Mouse (Mus musculus) liver, embryonic 13.5 days (tissue): ENCODE measurements around the gene Tyw1. TPM values are rescaled to one million over a fixed set of nuclear protein-coding genes. Genes with fewer than 3 reads are reported as not detected.

Experiments used
- ATAC-seq: fragments of 200-750 bp; cut with Nextera tagmentation; 2 replicates; pipeline ENCODE4 v1.8.0; 2017; ENCODE audit warnings: low read depth, mild to moderate bottlenecking, moderate number of reproducible peaks, moderate library complexity
- DNase-seq: peaks from one replicate; pipeline ENCODE4 v3.0.0; 2022
- H3K27ac ChIP-seq: fragments of 300-500 bp; sonication (generic); 2 replicates; pipeline ENCODE4 v1.5.1; 2015; ENCODE audit warnings: moderate library complexity, mild to moderate bottlenecking, inconsistent platforms
- H3K27me3 ChIP-seq: fragments of 300-500 bp; sonication (generic); 2 replicates; pipeline ENCODE4 v1.6.1; 2015; ENCODE audit warnings: mild to moderate bottlenecking, inconsistent platforms
- H3K36me3 ChIP-seq: fragments of 300-500 bp; sonication (generic); 2 replicates; pipeline ENCODE4 v1.6.1; 2015; ENCODE audit warnings: mild to moderate bottlenecking, inconsistent platforms
- H3K4me1 ChIP-seq: fragments of 300-500 bp; sonication (generic); replicated peaks from 2 replicates; pipeline ENCODE4 v1.6.1; 2015; ENCODE audit warnings: inconsistent platforms
- H3K4me2 ChIP-seq: fragments of 300-500 bp; sonication (generic); 2 replicates; pipeline ENCODE4 v1.6.1; 2015; ENCODE audit warnings: inconsistent platforms, mild to moderate bottlenecking, moderate library complexity
- H3K4me3 ChIP-seq: fragments of 300-500 bp; sonication (generic); replicated peaks from 2 replicates; pipeline ENCODE4 v1.5.1; 2015; ENCODE audit warnings: mild to moderate bottlenecking, inconsistent platforms
- H3K9ac ChIP-seq: fragments of 300-500 bp; sonication (generic); 2 replicates; pipeline ENCODE4 v1.6.1; 2015; ENCODE audit warnings: mild to moderate bottlenecking, inconsistent platforms
- H3K9me3 ChIP-seq: fragments of 300-500 bp; sonication (generic); replicated peaks from 2 replicates; pipeline ENCODE4 v1.6.1; 2016; ENCODE audit warnings: inconsistent platforms
- WGBS: fragments of 180-500 bp; shearing (Covaris S2); methylation state at CpG from one replicate; pipeline ENCODE4 v1.1.7; 2015; ENCODE audit not compliant: insufficient replicate concordance; 5-methylcytosine and 5-hydroxymethylcytosine counted together
- polyA plus RNA-seq: library from polyadenylated mRNA; unstranded; fragments of >200 nt; fragmentation: Nextera tagmentation; extraction: Ambion mirVana; gene quantifications from 2 replicates; pipeline ENCODE4 v1.2.1, GENCODE M21; 2015

Tyw1 gene
- polyA plus RNA-seq = 16.0 and 18.0 TPM in 2 replicates

DNA sequence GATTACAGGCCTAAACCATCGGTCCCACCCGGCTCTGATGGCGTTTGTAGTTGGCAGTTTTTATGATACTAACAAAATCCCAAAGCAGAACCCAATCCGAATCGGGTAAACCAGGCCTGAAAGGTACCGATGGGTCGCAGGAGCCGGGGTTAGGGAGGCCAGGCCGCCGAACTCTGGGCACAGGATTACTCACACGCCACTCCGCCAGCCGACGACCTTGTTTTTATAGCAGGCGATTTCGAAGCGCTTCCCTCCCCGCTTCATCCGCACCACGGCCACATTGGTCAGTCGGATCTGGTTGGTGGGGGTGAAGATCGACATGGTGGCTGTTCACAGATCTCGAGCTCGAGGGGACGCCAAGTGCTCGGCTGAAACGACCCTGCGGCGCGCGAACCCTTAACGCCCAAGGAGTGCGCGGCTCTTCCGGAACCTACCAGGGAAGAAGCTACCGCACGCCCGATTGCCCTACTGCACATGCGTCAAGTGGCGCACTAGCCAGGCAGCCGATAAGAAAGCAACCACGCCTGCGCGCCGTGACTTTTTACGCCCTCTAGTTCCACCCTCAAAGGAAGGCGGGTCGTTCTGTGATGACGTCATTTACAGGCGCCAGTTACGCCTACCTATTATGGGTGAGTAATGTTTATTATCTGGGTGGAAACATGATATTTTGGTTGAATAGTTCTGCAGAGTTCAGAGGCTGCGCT lies at the start of gene Tyw1, which contains the start of gene Sbds:
TSS of gene Tyw1 (plus strand) at position 603 of the 704 bp plus-strand sequence.
TSS of gene Sbds (minus strand) at position 514 of the 704 bp plus-strand sequence.
- WGBS = under 1% methylated on average over 52 of the region's 52 CpGs

DNA sequence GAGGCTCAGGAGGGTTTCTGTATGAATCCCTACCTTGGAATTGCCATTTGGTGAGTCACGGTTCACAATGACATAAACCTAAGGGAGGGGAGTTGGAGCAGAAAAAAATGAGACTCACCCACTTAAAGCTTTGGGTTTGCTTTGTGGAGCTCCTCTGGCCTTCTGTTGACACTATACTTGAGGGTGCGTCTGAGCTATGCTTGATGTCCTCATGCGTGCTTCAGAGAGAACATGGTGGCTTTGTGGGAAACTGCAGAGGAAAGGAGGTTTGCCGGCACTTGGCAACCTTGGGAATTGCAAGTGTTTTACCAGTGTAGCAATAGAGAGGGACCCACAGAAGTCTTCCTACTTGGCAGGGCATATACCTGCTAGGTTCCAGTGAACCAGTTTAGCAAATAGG lies 48.1 kb upstream of the Tyw1 start:
- ATAC-seq (no peak), DNase-seq (no peak)
- Histone ChIP-seq H3K4me2 (no peak overlapping the region), H3K36me3 (peaks cover 90% of the 10 kb centered on the region), H3K27ac (no peak overlapping the region), H3K9me3 (no peaks in the 10 kb centered on the region), H3K4me1 (peaks cover 10% of the 10 kb centered on the region), H3K4me3 (no peak overlapping the region), H3K27me3 (no peaks in the 10 kb centered on the region), H3K9ac (no peak overlapping the region)
- 89% methylated on average over 4 of the region's 4 CpGs for WGBS

More for the DNA sequence above, at the start of gene Tyw1, which contains the start of gene Sbds:
- Histone ChIP-seq H3K4me3 (peak within 1 kb of the TSS; percentile 75), H3K9ac (peak within 1 kb of the TSS; percentile 92), H3K27ac (peak within 1 kb of the TSS; percentile 92), H3K4me1 (peaks cover 34% of the 10 kb centered on the region), H3K27me3 (no peaks in the 10 kb centered on the region), H3K36me3 (peaks cover 39% of the 10 kb centered on the region), H3K4me2 (peak within 1 kb of the TSS; percentile 85), H3K9me3 (no peaks in the 10 kb centered on the region)
- peak; percentile 84 for ATAC-seq
- DNase-seq = peak; percentile 97

DNA sequence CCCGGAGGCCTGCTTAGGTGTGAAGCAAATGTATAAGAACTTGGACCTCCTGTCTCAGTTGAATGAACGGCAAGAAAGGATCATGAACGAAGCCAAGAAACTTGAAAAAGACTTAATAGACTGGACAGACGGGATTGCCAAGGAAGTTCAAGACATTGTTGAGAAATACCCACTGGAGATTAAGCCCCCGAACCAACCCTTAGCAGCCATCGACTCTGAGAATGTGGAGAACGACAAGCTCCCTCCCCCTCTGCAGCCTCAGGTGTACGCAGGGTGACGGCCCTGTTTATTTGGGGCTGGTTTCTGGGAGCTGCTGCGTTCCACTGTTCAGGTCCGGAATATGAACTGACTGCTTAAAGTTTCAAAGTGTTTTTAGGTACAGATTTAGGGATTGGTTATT lies 42.5 kb upstream of the Tyw1 start:
- Histone ChIP-seq H3K27ac (no peak overlapping the region), H3K36me3 (peaks cover 67% of the 10 kb centered on the region), H3K9me3 (no peaks in the 10 kb centered on the region), H3K4me2 (no peak overlapping the region), H3K4me1 (no peaks in the 10 kb centered on the region), H3K9ac (no peak overlapping the region), H3K4me3 (no peak overlapping the region), H3K27me3 (no peaks in the 10 kb centered on the region)
- 86% methylated on average over 11 of the region's 11 CpGs for WGBS
- DNase-seq = no peak
- no peak for ATAC-seq

DNA sequence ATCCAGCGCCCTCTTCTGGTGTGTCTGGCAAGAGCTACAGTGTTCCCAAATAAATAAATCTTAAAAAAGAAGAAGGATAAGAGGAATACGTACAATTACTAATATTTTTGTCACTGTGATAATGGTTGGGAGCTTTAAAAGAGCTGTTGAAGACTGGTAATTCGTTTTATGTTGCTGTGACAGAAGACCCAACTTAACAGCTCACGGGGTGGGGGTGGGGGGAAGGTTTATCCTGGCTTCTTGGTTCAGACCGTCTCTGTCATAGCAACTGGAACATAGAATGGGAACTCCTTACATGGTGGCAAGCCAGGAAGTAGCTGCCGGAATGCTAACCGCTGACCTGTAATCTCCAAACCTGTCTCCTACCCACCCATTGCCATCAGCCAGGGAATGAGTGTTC lies 38.6 kb upstream of the Tyw1 start, which contains the start of gene Tmem248:
TSS of gene Tmem248 (plus strand) at position 301 of the 400 bp plus-strand sequence.
- no peaks in the 10 kb centered on the region for H3K27me3 ChIP-seq
- H3K27ac ChIP-seq = no peak within 1 kb of the TSS
- H3K9ac ChIP-seq = no peak within 1 kb of the TSS
- no peak for DNase-seq
- WGBS = 74% methylated on average over 7 of the region's 7 CpGs
- peaks cover 3% of the 10 kb centered on the region; the same call in 1 of the 2 replicates for H3K9me3 ChIP-seq
- H3K4me1 ChIP-seq = peaks cover 12% of the 10 kb centered on the region
- H3K36me3 ChIP-seq = peaks cover 30% of the 10 kb centered on the region
- no peak within 1 kb of the TSS for H3K4me2 ChIP-seq
- no peak within 1 kb of the TSS for H3K4me3 ChIP-seq
- ATAC-seq = no peak

DNA sequence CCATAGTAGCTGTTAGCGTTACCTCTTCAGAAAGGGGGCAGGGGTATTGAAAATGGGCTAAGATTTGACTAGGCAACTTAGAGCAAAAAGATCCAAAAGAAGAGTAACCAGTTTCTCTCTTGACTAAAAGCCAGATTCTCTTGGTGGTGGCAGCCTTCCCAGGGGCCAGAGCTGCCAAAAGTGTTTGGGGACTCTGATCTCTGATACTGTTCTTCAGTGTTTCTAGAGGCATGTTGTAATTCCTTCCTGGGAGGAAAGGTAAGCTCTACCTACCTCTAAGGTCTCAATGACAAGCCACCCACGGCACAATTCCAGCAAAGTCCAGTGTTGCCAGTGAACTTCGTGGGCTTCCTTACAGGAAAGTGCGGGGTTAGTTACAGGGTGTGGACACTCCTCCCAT lies 38.0 kb upstream of the Tyw1 start:
- Histone ChIP-seq H3K36me3 (peaks cover 23% of the 10 kb centered on the region), H3K9ac (no peak overlapping the region), H3K4me3 (no peak overlapping the region), H3K4me1 (peaks cover 12% of the 10 kb centered on the region), H3K4me2 (no peak overlapping the region), H3K9me3 (peaks cover 3% of the 10 kb centered on the region; the same call in 1 of the 2 replicates), H3K27ac (no peak overlapping the region), H3K27me3 (no peaks in the 10 kb centered on the region)
- ATAC-seq (no peak), DNase-seq (no peak)
- WGBS = 75% methylated on average over 4 of the region's 4 CpGs

DNA sequence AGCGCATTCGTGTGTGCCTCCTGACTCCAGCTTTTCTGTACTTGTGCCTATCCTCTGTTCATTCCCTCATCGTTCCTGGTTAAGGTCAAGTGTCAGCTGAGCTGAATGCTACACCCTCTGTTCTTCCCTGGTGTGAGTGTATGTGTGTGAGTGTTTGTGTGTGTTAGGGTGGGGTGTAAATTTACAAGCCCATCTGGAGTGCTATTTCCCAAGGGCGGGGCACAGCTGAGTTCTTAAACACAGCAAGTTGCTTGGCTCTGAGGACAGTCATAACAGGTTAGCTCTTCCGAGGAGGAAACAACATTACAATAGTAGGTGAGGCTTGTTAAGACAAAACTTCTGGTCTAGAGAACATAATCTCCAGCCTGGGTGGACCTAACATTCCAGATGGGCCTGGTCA lies 37.1 kb upstream of the Tyw1 start:
- no peak for ATAC-seq
- H3K4me2 ChIP-seq = no peak overlapping the region
- no peak overlapping the region for H3K27ac ChIP-seq
- H3K4me1 ChIP-seq = peaks cover 16% of the 10 kb centered on the region
- no peak overlapping the region for H3K4me3 ChIP-seq
- peaks cover 14% of the 10 kb centered on the region for H3K36me3 ChIP-seq
- no peak overlapping the region for H3K9ac ChIP-seq
- DNase-seq = no peak
- H3K27me3 ChIP-seq = no peaks in the 10 kb centered on the region
- peaks cover 3% of the 10 kb centered on the region; the same call in 1 of the 2 replicates for H3K9me3 ChIP-seq
- WGBS = 82% methylated on average over 5 of the region's 5 CpGs

DNA sequence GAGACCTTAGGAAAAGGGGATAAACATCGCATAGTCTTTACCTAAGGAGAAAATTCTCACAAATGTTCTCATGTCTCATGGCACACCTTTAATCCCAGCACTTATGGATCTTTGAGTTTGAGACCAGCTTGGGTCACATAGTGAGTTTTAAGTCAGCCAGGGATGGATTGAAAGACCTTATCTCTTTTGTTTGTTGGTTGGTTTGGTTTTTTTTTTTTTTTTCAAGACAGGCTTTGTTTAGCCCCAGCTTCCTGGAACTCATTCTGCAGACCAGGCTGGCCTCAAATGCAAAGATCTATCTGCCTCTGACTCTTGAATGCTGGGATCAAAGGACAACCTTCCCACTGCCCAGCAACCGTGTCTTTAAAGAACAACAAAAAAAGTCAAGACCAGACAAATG lies 34.1 kb upstream of the Tyw1 start:
- Histone ChIP-seq H3K9ac (peak overlapping the region; percentile 100), H3K27me3 (no peaks in the 10 kb centered on the region), H3K4me3 (peak overlapping the region; percentile 100), H3K9me3 (peaks cover 3% of the 10 kb centered on the region; the same call in 1 of the 2 replicates), H3K4me2 (peak overlapping the region; percentile 86), H3K27ac (peak overlapping the region; percentile 72), H3K4me1 (peaks cover 39% of the 10 kb centered on the region), H3K36me3 (peaks cover 22% of the 10 kb centered on the region)
- DNase-seq (no peak), ATAC-seq (no peak)
- WGBS = 50% methylated on average over 2 of the region's 2 CpGs

DNA sequence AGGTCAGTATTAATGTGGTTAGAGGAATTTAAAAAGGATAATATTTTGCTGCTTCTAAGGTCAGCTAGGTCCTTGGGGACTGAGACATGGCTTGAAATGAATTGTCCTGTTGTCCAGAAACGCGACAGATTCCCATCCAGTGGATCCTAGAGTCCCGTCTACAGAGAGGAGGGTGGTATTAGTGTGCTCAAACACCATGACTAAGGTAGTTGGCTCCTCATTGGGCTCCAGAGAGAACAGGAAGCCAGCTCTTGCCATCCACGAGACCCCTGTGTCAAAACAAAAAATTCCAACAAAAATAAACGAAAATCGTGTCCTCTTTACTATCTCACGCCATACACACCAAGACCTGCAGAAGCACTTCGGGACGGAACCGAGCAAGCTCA lies 33.7 kb upstream of the Tyw1 start:
- Histone ChIP-seq H3K4me3 (peak overlapping the region; percentile 100), H3K9me3 (peaks cover 3% of the 10 kb centered on the region; the same call in 1 of the 2 replicates), H3K4me2 (peak overlapping the region; percentile 86), H3K4me1 (peaks cover 40% of the 10 kb centered on the region), H3K27me3 (no peaks in the 10 kb centered on the region), H3K9ac (peak overlapping the region; percentile 100), H3K27ac (peak overlapping the region; percentile 72), H3K36me3 (peaks cover 25% of the 10 kb centered on the region)
- ATAC-seq = peak; percentile 47
- WGBS = 3% methylated on average over 10 of the region's 10 CpGs
- DNase-seq = no peak

DNA sequence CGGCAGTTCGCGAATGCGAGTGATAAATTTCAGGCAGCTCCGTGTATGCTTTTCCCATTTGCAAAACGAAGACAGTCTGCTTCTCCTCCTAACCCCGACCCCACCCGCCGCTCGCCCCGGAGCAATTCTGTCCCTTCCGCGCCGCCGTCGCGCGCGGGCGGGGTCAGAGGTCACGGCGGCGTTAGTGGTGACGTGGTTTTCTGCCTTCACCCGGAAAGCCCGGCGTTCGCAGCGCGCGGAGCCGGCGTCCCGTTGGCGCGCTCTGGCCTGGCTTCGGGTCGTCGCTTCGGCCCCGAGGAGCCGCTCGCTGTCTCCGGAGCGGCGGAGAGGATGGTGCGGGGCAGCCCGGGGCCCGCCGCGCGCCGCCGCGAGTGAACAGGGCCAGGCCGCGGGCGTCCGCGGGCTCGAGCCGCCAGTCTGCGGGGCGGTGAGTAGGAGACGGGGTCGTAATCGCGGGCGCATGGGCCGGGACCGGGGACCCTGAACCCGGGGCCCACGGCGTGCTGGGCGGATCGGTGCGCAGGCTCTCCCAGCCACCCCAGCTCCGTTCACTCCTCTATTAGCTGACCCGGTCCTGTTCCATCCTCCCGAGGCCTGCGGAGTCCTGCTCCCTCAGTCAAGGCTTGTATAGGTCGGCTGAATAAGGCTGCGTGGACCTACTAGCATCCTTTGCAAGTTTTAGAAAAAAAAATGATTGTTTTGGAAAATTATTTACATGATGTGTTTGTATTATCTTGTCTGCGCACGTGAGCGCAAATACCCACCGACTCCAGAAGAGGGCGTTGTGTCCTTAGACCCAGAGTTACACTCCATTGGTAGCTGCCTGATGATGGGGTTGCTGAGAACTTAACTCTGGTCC lies 33.0 kb upstream of the Tyw1 start:
- Histone ChIP-seq H3K9me3 (peaks cover 3% of the 10 kb centered on the region; the same call in 1 of the 2 replicates), H3K4me1 (peaks cover 43% of the 10 kb centered on the region), H3K36me3 (peaks cover 25% of the 10 kb centered on the region), H3K4me2 (peak overlapping the region; percentile 86), H3K27me3 (no peaks in the 10 kb centered on the region), H3K4me3 (peak overlapping the region; percentile 100), H3K9ac (peak overlapping the region; percentile 100), H3K27ac (peak overlapping the region; percentile 90)
- WGBS = under 1% methylated on average over 81 of the region's 88 CpGs
- ATAC-seq = peak; percentile 87
- peak; percentile 90 for DNase-seq

DNA sequence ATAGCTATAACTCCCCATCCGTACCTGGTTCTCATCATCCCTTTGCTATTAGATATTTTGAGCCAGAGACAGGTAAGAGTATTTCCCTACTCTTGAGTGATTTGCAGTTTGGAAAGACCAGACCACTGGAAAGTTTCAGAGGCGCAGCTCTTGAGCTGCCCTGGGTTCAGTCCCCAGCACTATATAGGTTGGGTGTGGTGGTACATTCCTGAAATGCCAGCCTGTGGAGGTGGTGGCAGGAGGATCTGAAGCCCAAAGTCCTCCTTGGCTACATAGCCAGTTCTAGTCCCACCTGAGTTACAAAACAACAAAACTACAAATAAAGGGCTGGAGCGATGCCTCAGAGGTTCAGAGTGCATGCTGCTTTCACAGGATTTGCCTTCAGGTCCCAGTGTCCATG lies 28.6 kb upstream of the Tyw1 start:
- Histone ChIP-seq H3K9ac (no peak overlapping the region), H3K27ac (no peak overlapping the region), H3K9me3 (no peaks in the 10 kb centered on the region), H3K27me3 (no peaks in the 10 kb centered on the region), H3K4me3 (no peak overlapping the region), H3K4me2 (no peak overlapping the region), H3K4me1 (peaks cover 39% of the 10 kb centered on the region), H3K36me3 (peaks cover 57% of the 10 kb centered on the region)
- DNase-seq (no peak), ATAC-seq (no peak)
- 85% methylated on average over 3 of the region's 3 CpGs for WGBS

DNA sequence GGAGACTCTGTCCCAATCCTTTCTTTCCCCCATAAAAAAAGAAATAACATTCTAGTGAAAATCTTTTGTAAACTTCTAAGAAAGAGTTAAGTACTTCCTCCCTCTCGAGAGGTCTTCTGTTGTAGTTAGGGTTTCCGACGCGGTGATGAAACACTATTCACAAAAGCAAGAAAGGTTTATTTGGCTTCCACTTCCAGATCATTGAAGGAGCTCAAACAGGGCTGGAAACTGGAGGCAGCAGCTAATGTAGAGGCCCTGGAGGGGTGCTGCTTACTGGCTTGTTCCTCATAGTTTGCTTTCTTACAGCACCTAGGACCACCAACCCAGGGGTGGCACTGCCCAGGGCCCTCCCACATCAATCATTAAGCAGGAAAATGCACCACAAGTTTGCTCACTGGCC lies 27.3 kb upstream of the Tyw1 start:
- DNase-seq (no peak), ATAC-seq (no peak)
- H3K36me3 ChIP-seq = peaks cover 70% of the 10 kb centered on the region
- 60% methylated on average over 4 of the region's 4 CpGs for WGBS
- H3K4me3 ChIP-seq = no peak overlapping the region
- no peak overlapping the region for H3K4me2 ChIP-seq
- peaks cover 37% of the 10 kb centered on the region for H3K4me1 ChIP-seq
- no peak overlapping the region for H3K27ac ChIP-seq
- H3K9ac ChIP-seq = peak overlapping the region; percentile 5; the same call in 1 of the 2 replicates
- H3K27me3 ChIP-seq = no peaks in the 10 kb centered on the region
- H3K9me3 ChIP-seq = no peaks in the 10 kb centered on the region
